Mouse (Mus musculus) embryo, embryonic 11.5 days (tissue): ENCODE measurements around the gene Gm10282.

ENCODE experiments used
- DNase-seq: peaks from one replicate; pipeline ENCODE4 v3.0.0-alpha.2; 2012; ENCODE audit warnings: low read depth, low spot score

The Gm10282 gene

GRCm38 (mm10) chr8:72324036-72324706, 19.1 kb upstream of the Gm10282 start:
- no peak for DNase-seq

GRCm38 (mm10) chr8:72323131-72323725, 18.2 kb upstream of the Gm10282 start:
- DNase-seq: no peak

GRCm38 (mm10) chr8:72322471-72322889, 17.4 kb upstream of the Gm10282 start:
- DNase-seq: no peak

- DNase-seq: no peak
Measured at GRCm38 (mm10) chr8:72321635-72322441, 16.8 kb upstream of the Gm10282 start.

GRCm38 (mm10) chr8:72320803-72321583, 15.9 kb upstream of the Gm10282 start:
- DNase-seq: no peak

- DNase-seq: no peak
Measured at GRCm38 (mm10) chr8:72319921-72320802, 15.1 kb upstream of the Gm10282 start.

- DNase-seq: no peak
Measured at GRCm38 (mm10) chr8:72319397-72319796, 14.3 kb upstream of the Gm10282 start.

- peak; percentile 87 for DNase-seq
Measured at GRCm38 (mm10) chr8:72318801-72319322, 13.8 kb upstream of the Gm10282 start, which contains the start of gene Klf2. TSS of gene Klf2 (plus strand) at chr8:72319033.

GRCm38 (mm10) chr8:72317741-72318301, 12.8 kb upstream of the Gm10282 start:
- no peak for DNase-seq

GRCm38 (mm10) chr8:72316053-72316695, 11.1 kb upstream of the Gm10282 start:
- no peak for DNase-seq

- DNase-seq: no peak
Measured at GRCm38 (mm10) chr8:72312926-72313518, 8.0 kb upstream of the Gm10282 start.

- no peak for DNase-seq
Measured at GRCm38 (mm10) chr8:72310849-72311506, 5.9 kb upstream of the Gm10282 start.

GRCm38 (mm10) chr8:72308276-72308675, 3.2 kb upstream of the Gm10282 start:
- no peak for DNase-seq

- DNase-seq: no peak
Measured at GRCm38 (mm10) chr8:72306913-72307312, 1.9 kb upstream of the Gm10282 start.

- DNase-seq: no peak
Measured at GRCm38 (mm10) chr8:72303633-72304032, 1.4 kb downstream of the Gm10282 start.

GRCm38 (mm10) chr8:72302986-72303612, 2.0 kb downstream of the Gm10282 start:
- DNase-seq: no peak

- DNase-seq: no peak
Measured at GRCm38 (mm10) chr8:72301497-72301896, 3.6 kb downstream of the Gm10282 start.
